ENCODE assay signal across 40 mouse cellular contexts in genomic region chr11:100308672-100309071, GRCm38 (mm10). TPM values are rescaled to one million over a fixed set of nuclear protein-coding genes. Genes with fewer than 3 reads are reported as not detected.
"Had no signal": no experiment of that assay in that cellular context is flagged by ENCODE, and none has a peak within 500 bp of the region (broad histone marks: within the 10 kb centered on the region; RNA-seq: fewer than 3 reads in every experiment).

No protein-coding gene starts in this region.

RNA-seq across cellular contexts. Expression of gene Gast, which starts 25.5 kb away (rescaled TPM):
- total RNA-seq: heart, postnatal 10 days; heart, postnatal 14 days; heart, postnatal 25 days; heart, postnatal 36 days; heart, postnatal 4 days; hematopoietic stem cell, adult 5-6 weeks; hindbrain, postnatal 0 days; layer of hippocampus, adult 18-20 months; layer of hippocampus, adult 8-10 months; layer of hippocampus, postnatal 10 days; layer of hippocampus, postnatal 14 days; layer of hippocampus, postnatal 25 days; layer of hippocampus, postnatal 36 days; left cerebral cortex, adult 18-20 months; left cerebral cortex, adult 2 months; left cerebral cortex, adult 8-10 months had no signal
- polyA plus RNA-seq: heart, embryonic 11.5 days; heart, embryonic 12.5 days; heart, embryonic 13.5 days; heart, embryonic 14.5 days; heart, embryonic 15.5 days; heart, embryonic 16.5 days; heart, postnatal 0 days; hindbrain, embryonic 11.5 days; hindbrain, embryonic 16.5 days; inflammation-experienced regulatory T-cells, adult 6 months; kidney, adult 2 months; kidney, embryonic 14.5 days; kidney, embryonic 15.5 days; kidney, embryonic 16.5 days; kidney, postnatal 0 days; large intestine, adult 2 months had no signal

RNA-seq across cellular contexts. Expression of gene Krt42, which starts 39.0 kb away (rescaled TPM):
- total RNA-seq: heart, postnatal 10 days; heart, postnatal 14 days; heart, postnatal 25 days; heart, postnatal 36 days; heart, postnatal 4 days; hematopoietic stem cell, adult 5-6 weeks; hindbrain, postnatal 0 days; layer of hippocampus, adult 18-20 months; layer of hippocampus, adult 8-10 months; layer of hippocampus, postnatal 10 days; layer of hippocampus, postnatal 14 days; layer of hippocampus, postnatal 25 days; layer of hippocampus, postnatal 36 days; left cerebral cortex, adult 2 months; left cerebral cortex, adult 8-10 months had no signal
- polyA plus RNA-seq: heart, embryonic 12.5 days; heart, embryonic 13.5 days; heart, embryonic 14.5 days; heart, embryonic 15.5 days; heart, embryonic 16.5 days; heart, postnatal 0 days; hindbrain, embryonic 10.5 days; hindbrain, embryonic 11.5 days; hindbrain, embryonic 12.5 days; hindbrain, embryonic 13.5 days; hindbrain, embryonic 14.5 days; hindbrain, embryonic 15.5 days; hindbrain, embryonic 16.5 days; hindbrain, postnatal 0 days; inflammation-experienced regulatory T-cells, adult 6 months; intestine, embryonic 14.5 days; intestine, embryonic 15.5 days; intestine, embryonic 16.5 days; kidney, adult 2 months; kidney, embryonic 14.5 days; kidney, embryonic 15.5 days; kidney, embryonic 16.5 days; kidney, postnatal 0 days; large intestine, adult 2 months had no signal

RNA-seq across cellular contexts. Expression of gene Hap1, which starts 47.3 kb away (rescaled TPM):
- total RNA-seq: hematopoietic stem cell, adult 5-6 weeks had no signal

RNA-seq across cellular contexts. Expression of gene Krt17, which starts 47.8 kb away (rescaled TPM):
- total RNA-seq: heart, postnatal 10 days; heart, postnatal 25 days; heart, postnatal 36 days; hematopoietic stem cell, adult 5-6 weeks; layer of hippocampus, adult 18-20 months; layer of hippocampus, adult 8-10 months; layer of hippocampus, postnatal 10 days; layer of hippocampus, postnatal 14 days; layer of hippocampus, postnatal 25 days; layer of hippocampus, postnatal 36 days; left cerebral cortex, adult 2 months had no signal
